Mouse (Mus musculus) WW6 (cell line): ENCODE results near the gene Fntb.

Experiments
- DNase-seq: peaks from one replicate; pipeline ENCODE4 v3.0.0-alpha.2; 2013; ENCODE audit warnings: low read depth, low spot score

The Fntb gene

GRCm38 (mm10) chr12:76920398-76920797 is 155.0 kb downstream of the Fntb start:
- DNase-seq = no peak

GRCm38 (mm10) chr12:76920990-76921389 is 155.6 kb downstream of the Fntb start:
- no peak for DNase-seq

DNA sequence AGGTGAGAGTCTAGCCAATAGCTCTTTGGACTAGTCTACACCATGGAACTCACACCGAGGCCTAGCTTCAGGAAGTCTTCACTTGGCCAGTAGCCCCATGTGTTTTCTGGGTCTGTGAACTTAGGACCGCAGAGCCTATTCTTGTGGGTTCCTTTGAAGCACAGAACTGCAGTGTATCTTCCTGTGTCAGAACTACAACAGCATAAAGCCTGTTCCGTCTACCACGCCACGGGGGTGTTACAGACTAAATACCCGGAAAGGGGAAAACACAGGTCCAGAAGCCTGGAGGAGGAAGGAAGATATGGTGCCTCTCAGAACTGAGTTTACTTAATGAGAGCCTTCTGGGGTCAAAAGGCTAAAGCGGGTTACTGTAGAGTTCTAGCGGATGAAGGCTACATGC is 157.7 kb downstream of the Fntb start:
- DNase-seq = no peak

GRCm38 (mm10) chr12:76924904-76925604 is 159.7 kb downstream of the Fntb start:
- no peak for DNase-seq

DNA sequence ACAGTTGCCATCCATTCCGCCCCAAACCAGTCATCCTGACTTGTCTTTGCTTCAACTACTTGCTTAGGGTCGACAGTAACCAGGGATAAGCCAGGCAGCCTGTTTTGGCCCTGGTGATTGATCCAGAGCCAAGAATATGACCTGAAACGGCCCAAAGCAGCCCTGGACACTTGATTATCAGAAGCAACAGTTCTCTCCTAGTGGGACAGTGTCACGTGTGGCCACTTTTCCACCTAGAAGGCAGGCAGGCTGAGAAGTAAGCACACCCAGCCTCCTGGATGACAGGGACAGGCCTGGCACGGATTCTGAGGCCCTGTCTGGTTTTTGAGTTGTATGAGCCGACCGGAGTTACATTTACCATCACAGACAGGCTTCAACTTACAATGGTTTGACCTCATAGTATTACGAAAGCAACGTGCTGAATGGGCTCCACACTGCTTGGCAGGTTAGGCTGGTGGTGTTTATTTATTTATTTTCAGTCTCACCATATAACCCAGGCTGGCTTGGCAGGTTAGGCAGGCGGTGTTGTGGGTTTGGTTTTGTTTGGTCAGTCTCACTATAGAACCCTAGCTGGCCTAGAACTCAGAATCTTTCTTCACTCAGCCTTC is 161.1 kb downstream of the Fntb start:
- DNase-seq = no peak

DNA sequence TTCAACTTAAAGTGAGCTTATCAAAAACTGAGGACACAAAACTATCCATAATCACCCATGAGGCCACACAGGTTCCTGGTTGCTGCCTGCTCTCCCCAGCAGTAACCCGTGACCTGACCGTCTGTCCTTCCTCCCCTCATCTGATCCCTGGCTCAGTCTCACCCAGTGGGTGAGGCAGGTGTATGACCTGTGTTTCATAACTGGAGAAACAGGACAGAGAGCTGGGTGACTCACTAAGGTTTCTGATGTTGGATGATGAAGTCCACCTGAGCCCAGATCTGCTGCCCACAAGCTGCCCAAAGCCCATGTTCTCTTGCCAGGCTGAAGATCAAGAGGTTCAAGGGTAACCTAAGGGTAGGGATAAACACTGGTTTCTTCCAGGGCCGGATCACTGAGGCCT is 161.6 kb downstream of the Fntb start:
- no peak for DNase-seq

- no peak for DNase-seq
Observed at GRCm38 (mm10) chr12:76927539-76927938, 162.2 kb downstream of the Fntb start.

DNA sequence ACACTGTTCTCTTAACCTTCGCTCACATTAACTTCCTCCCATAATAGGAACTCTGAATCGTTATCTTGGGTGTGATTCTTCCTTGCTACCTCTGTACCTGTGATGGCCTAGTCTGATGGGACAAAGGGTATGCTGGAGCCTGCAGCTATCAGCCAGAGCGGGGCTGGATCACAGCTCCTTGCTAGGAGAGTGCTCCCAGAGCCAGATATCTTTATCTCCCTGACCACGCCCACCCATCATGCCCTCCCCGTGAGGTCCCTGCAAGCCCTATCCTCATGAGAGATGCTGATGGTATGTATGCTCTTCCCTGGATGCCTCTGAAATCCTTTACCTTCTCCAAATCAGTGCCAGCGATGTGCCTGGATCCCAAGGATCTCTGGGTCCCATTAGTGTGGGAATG is 164.8 kb downstream of the Fntb start:
- no peak for DNase-seq

- no peak for DNase-seq
Observed at GRCm38 (mm10) chr12:76931739-76932687, 166.6 kb downstream of the Fntb start.

DNA sequence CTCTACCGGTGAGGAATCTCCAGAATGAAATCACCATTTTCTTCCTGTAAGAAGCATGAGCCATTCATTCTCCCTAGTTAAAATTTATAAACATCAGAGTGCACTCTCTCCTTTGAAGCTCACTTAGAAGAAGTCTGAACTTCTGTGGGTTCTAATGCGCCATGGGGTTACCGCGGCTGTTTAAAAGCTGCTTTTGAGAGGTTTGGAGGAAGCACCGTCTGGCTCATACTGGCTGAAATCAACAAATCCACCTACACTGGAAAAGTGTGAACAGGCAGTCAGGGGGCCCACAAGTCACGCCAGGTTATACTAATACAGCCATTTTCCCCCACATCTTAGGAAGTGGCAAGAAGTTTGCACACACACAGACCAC is 167.3 kb downstream of the Fntb start:
- no peak for DNase-seq

DNA sequence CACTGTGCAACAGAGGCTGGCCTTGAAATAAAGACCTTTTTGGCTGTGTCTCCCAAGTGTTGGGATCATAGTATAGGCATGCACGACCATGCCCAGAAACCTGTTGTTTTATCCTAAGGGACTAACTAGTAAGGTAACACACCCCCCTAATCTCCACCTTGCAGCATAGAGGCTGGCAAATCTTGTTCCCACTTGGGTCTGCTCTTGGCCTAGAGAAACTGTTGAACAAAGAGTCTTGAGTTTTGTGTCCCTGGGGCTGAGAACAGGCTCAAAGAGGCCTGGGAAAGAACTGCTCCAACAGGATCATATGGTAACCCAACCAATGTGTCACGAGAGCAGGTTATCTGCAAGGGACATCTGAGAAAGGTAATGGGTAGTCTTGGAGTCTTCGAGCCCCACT is 169.0 kb downstream of the Fntb start:
- no peak for DNase-seq

DNA sequence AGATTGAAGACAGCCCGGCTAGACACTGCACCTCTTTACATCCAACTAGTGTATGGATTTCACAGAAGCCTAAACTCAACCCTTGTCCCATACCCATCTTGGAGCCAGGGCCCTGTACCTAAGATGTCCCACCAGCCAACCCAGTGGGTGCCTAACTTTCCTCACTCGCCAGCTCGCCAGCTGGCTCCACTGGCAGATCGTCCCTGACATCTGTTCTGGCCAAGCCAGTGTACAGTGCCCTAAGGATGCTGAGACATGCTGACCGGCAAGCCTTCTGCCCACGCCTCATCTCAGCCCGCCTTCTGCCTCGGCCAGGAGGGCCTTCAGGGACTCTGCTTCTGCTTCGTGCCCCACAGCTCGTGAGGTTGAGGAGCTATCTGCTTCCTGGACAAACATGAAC is 170.8 kb downstream of the Fntb start:
- DNase-seq = no peak

DNA sequence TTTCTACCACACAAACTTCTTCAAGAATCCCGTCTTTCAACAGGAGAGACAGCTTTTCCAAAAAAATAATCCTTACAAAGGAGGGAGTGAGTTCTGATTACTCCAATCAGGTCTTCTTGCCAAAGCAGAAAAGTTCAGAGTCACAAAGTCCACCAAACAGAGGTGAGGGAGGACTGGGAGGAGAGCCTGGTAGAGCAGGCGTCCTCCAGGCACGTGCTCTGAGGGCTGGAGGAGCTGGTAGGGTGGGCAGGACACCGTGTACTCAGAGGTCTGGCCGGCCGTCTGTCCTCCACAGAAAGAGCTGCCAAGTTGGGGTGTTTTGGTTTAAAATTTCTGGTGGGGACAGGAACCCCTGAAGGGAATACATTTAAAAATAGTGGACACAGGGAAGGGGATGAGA is 172.6 kb downstream of the Fntb start:
- no peak for DNase-seq

GRCm38 (mm10) chr12:76941524-76941923 is 176.1 kb downstream of the Fntb start:
- no peak for DNase-seq

- DNase-seq = no peak
Observed at GRCm38 (mm10) chr12:76942476-76942875, 177.1 kb downstream of the Fntb start.

- DNase-seq = no peak
Observed at GRCm38 (mm10) chr12:76943046-76943445, 177.7 kb downstream of the Fntb start.

GRCm38 (mm10) chr12:76943466-76943865 is 178.1 kb downstream of the Fntb start:
- no peak for DNase-seq

DNA sequence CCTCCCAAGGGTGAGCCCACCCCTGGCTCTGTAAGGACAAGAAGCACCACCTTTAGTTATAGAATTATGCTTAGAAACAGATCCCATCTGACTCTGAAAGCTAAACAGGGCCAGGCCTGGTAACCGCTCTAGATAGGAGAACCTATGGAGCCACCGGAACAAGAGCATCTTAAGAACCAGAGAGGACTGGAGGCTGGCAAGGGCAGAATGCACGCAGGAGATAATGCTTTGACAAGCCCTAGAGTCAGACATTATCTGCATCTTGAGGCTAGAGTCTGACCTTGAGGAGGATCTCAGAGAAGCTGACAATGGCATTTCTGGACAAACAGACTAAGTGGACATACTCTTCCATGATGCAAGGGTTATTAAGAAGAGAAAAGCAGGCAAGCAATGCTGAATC is 182.1 kb downstream of the Fntb start:
- DNase-seq = no peak

GRCm38 (mm10) chr12:76948185-76948584 is 182.8 kb downstream of the Fntb start:
- DNase-seq = no peak

GRCm38 (mm10) chr12:76948781-76949180 is 183.4 kb downstream of the Fntb start:
- no peak for DNase-seq

- no peak for DNase-seq
Observed at GRCm38 (mm10) chr12:76950330-76950729, 184.9 kb downstream of the Fntb start.

DNA sequence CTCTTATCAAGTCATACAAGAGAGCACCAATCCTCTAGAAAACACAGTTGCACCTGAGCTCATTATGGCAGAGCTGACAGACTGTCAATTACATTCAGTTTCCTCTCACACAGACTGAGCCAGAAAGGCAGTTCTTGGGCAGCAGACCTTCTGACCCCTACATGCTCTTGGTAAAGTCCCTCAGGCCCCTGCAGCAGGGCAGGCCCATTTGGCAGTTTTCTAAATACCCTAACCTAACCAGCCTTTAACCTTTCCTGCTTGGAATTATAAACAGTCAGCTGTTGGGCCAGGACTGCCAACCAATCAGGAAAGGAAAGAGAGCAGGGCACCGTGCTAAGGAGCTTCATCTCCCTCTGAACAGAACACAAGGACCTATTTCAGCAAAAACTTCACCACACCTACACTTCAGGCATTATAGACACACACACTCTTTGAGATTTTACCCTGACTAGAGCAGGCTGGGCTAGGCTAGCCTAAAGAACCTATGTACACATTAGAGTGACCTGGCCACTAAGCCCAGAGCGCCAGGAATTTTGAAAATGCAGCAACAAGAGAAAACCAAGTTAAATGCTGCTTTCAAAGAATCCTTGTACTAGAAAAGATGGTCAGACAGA is 188.5 kb downstream of the Fntb start:
- no peak for DNase-seq
